Mouse (Mus musculus) NIH3T3 (cell line): ENCODE measurements around the gene Pspc1.

ENCODE experiments used
- DNase-seq: peaks from one replicate; pipeline ENCODE4 v3.0.0-alpha.2; 2012; ENCODE audit warnings: low read depth

Gene Pspc1

GRCm38 (mm10) chr14:56697836-56698235 is 80.3 kb downstream of the Pspc1 start:
- DNase-seq, result no peak

GRCm38 (mm10) chr14:56695495-56695894 is 82.6 kb downstream of the Pspc1 start:
- DNase-seq, result no peak

GRCm38 (mm10) chr14:56689766-56690165 is 88.3 kb downstream of the Pspc1 start:
- DNase-seq, result peak; percentile 69

- DNase-seq, result peak; percentile 27
These were observed 89.0 kb downstream of the Pspc1 start for GRCm38 (mm10) chr14:56689116-56689515.

GRCm38 (mm10) chr14:56685426-56685825 is 92.7 kb downstream of the Pspc1 start:
- no peak for DNase-seq
